Mouse (Mus musculus) kidney, adult 9 months (tissue): ENCODE measurements at regions not wholly inside any gene's neighbourhood (a gene's known extent, or its start where the extent isn't known, plus 50 kb on each side); places are given as distances from the start of the nearest gene placed in this dataset.
A peak's percentile ranks its signal among the peaks of the same experiment; 100 is the strongest.

Source experiments
- DNase-seq: peaks from one replicate; pipeline ENCODE4 v3.0.0; 2022

- DNase-seq, result no peak
These were observed 86.1 kb downstream of the Abhd5 start for GRCm38 (mm10) chr9:122437464-122437863.

GRCm38 (mm10) chr9:122446387-122447105 is 95.1 kb downstream of the Abhd5 start:
- no peak for DNase-seq

GRCm38 (mm10) chr9:122447568-122447967 is 96.2 kb downstream of the Abhd5 start:
- no peak for DNase-seq

DNA sequence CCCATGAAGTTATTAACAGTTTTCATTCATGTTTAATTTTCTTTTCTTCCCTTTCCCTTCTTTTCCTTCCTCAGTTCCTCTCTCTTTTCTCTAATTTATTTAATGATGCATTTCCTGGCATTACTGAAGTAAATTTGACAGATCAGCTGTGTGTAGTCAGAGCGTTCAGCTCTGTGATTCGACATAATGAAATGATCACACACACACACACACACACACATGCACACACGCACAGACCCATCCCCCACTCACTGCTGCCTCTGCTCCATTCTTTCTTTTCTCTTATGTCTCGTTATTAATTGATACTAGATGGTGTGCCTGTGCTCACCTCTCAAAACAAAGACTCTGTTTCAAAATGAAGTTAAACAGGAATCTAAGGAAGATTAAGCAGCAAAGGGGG is 96.9 kb downstream of the Abhd5 start:
- DNase-seq, result no peak

DNA sequence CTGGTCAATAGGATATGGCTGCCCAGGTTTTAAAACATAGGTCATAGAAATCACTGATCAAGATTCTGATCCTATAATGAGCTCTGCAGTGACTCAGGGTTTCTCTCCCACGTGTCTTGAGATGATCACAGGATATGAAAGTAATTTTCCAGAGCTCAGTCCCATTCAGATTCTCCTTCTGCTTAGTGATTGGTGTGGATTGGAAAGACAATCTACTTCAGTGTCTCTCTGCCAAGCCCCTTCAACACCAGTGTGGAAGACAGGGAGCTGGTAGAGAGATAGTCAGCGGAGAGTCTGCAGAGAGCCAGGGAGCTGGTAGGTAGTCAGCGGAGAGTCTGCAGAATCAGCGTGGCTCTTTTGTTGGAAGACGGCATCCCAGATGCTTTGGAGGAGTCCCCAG is 99.1 kb downstream of the Abhd5 start:
- no peak for DNase-seq

DNA sequence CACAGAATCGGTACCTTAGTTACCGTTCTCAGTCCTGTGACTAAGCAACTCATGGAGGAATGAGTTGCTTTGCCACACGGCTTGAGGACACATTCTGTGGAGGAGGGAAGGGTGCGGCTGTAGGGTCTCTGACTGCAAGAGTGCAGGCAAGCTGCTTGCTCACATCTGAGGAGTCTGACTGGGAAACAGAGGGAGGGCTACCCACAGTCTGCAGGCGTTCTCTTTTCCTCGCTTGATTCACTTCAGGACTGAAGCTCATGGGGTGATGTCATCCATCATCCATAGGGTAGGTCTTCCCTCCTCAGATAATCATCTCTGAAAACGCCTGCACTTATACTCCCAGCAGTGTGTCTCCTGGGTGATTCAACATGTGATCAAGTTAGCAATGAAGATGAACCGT is 103.9 kb downstream of the Abhd5 start:
- DNase-seq, result no peak

- DNase-seq, result no peak
These were observed 104.4 kb downstream of the Abhd5 start for GRCm38 (mm10) chr9:122455779-122456178.

GRCm38 (mm10) chr9:122459491-122459890 is 108.1 kb downstream of the Abhd5 start:
- DNase-seq, result no peak

DNA sequence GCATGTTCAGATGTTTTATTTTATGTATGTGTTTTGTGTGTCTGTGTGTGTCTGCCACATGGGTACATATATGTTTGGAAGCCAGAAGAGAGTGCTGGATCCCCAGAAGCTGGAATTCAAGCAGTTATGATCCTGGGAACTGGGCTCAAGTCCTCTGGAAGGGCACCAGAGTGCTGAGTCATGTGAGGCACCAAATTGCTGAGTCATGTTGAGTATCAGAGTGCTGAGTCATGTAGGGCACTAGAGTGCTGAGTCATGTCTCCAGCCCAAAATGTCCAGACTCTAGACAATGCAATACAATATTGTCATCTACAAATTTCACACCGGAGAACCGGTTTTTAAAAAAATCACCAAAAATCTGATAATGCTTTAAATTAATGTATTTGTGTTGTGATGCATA is 120.1 kb downstream of the Abhd5 start:
- DNase-seq, result no peak

GRCm38 (mm10) chr9:122476356-122476755 is 124.9 kb downstream of the Abhd5 start:
- peak; percentile 61 for DNase-seq

GRCm38 (mm10) chr9:122487001-122487400 is 135.6 kb downstream of the Abhd5 start:
- DNase-seq, result no peak

DNA sequence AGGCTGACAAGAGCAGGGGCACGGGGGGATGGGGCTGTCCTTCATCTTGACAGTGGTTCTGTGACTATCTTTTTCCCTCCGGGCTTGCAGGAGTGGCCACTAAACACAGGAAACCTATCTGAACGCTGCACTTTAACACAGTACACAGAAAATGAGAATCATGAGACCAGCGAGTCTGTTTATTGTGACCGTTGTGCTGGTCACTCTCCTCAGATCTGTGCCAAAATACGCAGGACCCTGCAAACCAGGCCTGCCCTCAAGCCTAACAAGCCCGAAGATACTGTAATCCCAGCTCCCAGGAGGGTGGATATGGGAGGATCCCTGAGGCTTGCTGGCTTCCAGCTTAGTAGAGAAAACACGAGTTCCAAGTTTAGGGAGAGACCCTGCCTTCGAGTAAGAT is 143.3 kb downstream of the Abhd5 start:
- no peak for DNase-seq

- no peak for DNase-seq
These were observed 145.1 kb downstream of the Abhd5 start for GRCm38 (mm10) chr9:122496482-122496985.

- no peak for DNase-seq
These were observed 150.5 kb downstream of the Abhd5 start for GRCm38 (mm10) chr9:122501864-122502341.

- peak; percentile 11 for DNase-seq
These were observed 170.2 kb downstream of the Abhd5 start for GRCm38 (mm10) chr9:122521569-122521968.

- no peak for DNase-seq
These were observed 174.2 kb downstream of the Abhd5 start for GRCm38 (mm10) chr9:122525621-122526055.

GRCm38 (mm10) chr9:122528267-122528666 is 176.9 kb downstream of the Abhd5 start:
- no peak for DNase-seq

DNA sequence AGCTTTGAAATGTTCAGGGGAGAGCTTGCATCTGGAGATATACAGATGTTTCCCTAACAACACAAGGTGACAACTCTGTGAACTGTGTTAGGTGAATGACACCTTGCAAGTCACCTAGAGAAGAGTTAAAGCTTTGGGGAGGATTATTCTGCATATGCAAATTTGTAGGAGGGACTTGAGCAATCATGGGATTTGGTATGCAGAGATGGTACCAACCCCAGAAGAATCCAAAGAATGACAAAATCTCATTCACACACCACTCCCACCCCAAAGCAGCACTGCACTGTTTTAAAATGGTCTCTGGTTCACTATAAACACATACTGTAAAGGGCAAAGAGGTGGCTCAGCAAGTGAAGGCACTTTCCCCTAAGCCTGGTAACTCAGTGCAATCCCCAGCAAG is 178.3 kb downstream of the Abhd5 start:
- DNase-seq, result no peak

- no peak for DNase-seq
These were observed 180.4 kb downstream of the Abhd5 start for GRCm38 (mm10) chr9:122531806-122532205.

GRCm38 (mm10) chr9:122534121-122534814 is 182.9 kb downstream of the Abhd5 start:
- no peak for DNase-seq

- no peak for DNase-seq
These were observed 183.6 kb downstream of the Abhd5 start for GRCm38 (mm10) chr9:122534965-122535364.

DNA sequence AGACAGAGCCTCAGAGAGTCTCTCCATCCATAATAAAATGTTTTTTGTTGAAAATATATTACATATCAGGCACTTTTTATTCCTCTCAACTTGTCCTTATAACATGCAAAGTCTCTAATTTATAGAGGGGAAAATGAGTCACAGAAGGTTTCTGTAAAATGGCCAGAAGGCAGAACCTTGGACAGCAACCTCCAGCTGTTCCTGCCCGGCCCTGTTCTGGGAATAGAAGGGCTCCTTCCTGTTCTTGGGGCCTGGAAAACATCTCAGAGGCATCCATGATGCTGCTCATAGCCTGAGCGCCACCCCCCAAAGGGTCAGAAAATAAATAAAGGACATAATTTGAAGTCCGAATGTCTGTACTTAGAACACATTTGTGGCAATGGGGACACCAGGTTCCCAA is 188.7 kb downstream of the Abhd5 start:
- no peak for DNase-seq

DNA sequence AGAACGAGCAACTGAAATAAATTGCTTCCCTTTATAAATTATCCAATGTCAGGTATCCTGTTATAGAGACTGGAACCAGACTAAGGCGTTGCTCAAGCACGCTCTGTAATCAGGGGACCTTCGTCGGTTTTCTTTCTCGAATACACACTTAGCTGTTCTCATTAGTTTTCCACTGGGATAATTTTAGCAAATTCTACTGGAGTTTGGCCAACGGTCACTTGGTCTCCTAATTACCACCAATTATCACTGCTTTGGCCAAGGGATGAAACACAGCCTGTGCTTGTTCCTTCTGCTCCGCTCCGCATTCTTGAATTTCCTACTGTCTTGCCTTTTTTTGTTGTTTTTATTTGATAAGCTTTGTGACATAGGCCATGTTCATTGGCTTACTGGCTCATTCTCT is 191.1 kb upstream of the Topaz1 start:
- no peak for DNase-seq

DNA sequence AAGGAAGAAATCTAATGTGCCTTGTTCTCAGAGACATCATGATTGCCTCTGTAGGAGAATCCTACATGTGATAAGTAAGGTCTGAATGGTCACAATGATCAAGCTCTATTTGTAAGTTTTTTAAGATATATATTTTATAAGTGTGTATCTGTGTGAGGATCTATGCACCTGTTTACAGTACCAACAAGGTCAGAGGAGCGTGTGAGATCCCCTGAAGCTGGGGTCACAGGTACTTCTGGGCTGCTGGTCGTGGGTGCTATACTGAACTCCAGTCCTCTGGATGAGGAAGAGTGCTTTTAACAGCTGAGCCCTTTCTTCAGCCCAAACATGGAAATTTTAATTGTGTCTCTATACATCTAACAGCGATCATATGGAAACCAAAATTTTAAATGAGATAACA is 181.1 kb upstream of the Topaz1 start:
- DNase-seq, result no peak
